Mouse (Mus musculus) CH12.LX (cell line): ENCODE data around the gene Sf3a1. TPM values are rescaled to one million over a fixed set of nuclear protein-coding genes. Genes with fewer than 3 reads are reported as not detected.

Experiments used
- DNase-seq: peaks from one replicate; pipeline ENCODE4 v3.0.0-alpha.2; 2013; ENCODE audit errors: extremely low read depth
- H3K27ac ChIP-seq: 2 replicates; pipeline ENCODE4 v1.5.1; 2012; ENCODE audit warnings: low read depth, mild to moderate bottlenecking, control low read depth, moderate library complexity; ENCODE audit not compliant: insufficient read depth
- H3K27me3 ChIP-seq: replicated peaks from 2 replicates; pipeline ENCODE3; 2012; ENCODE audit warnings: inconsistent platforms
- H3K36me3 ChIP-seq, 2 experiments: replicated peaks in 1 of 2; 2 replicates each; pipeline versions ENCODE3 to v1.6.1; 2012; ENCODE audit warnings: inconsistent platforms in 1 of 2, low read length in 1 of 2, mild to moderate bottlenecking in 1 of 2, mixed read lengths in 1 of 2, moderate library complexity in 1 of 2; ENCODE audit not compliant: control insufficient read depth in 1 of 2, insufficient read depth in 1 of 2
- H3K4me1 ChIP-seq, 2 experiments: 2 replicates each; pipeline ENCODE4 v1.6.1; 2012; ENCODE audit warnings: inconsistent platforms in 1 of 2, moderate library complexity in 1 of 2; ENCODE audit not compliant: insufficient read depth in 2 of 2, control insufficient read depth in 1 of 2
- H3K4me2 ChIP-seq: 2 replicates; pipeline ENCODE4 v1.6.1; 2012; ENCODE audit warnings: low read depth, mild to moderate bottlenecking, control low read depth; ENCODE audit not compliant: poor library complexity, insufficient read depth, severe bottlenecking
- H3K4me3 ChIP-seq, 3 experiments: fragments of 150-350 bp in 1 of 3; sonication (generic) in 1 of 3; replicated peaks in 1 of 3; 2 replicates each; pipeline versions ENCODE3 to v1.5.1; 2011 to 2012; ENCODE audit warnings: low read depth in 2 of 3, low read length in 2 of 3, mild to moderate bottlenecking in 2 of 3, moderate library complexity in 2 of 3, control low read depth in 1 of 3, improper control_type of control experiment in 1 of 3, inconsistent platforms in 1 of 3, mixed read lengths in 1 of 3; ENCODE audit not compliant: poor library complexity in 1 of 3
- H3K79me2 ChIP-seq: replicated peaks from 2 replicates; pipeline ENCODE4 v1.6.1; 2012; ENCODE audit warnings: mild to moderate bottlenecking, moderate library complexity; ENCODE audit not compliant: control insufficient read depth, poor library complexity, insufficient read depth, severe bottlenecking; ENCODE audit errors: extremely low read depth
- H3K9ac ChIP-seq: 2 replicates; pipeline ENCODE4 v1.6.1; 2012; ENCODE audit warnings: low read depth, mild to moderate bottlenecking, control low read depth, moderate library complexity; ENCODE audit not compliant: insufficient read depth
- H3K9me3 ChIP-seq: replicated peaks from 2 replicates; pipeline ENCODE3; 2012; ENCODE audit warnings: low read length, inconsistent platforms, mixed read lengths
- ETS1 ChIP-seq: conservative IDR thresholded peaks from 2 replicates; pipeline ENCODE4 v1.6.1; 2012; ENCODE audit warnings: low read depth, mild to moderate bottlenecking, inconsistent platforms, low read length, improper control_type of control experiment, moderate library complexity
- HCFC1 ChIP-seq: IDR thresholded peaks from 2 replicates; pipeline ENCODE4 v1.6.1; 2012; ENCODE audit warnings: low read depth, mild to moderate bottlenecking, inconsistent platforms, low read length, improper control_type of control experiment
- JUND ChIP-seq: conservative IDR thresholded peaks from 2 replicates; pipeline ENCODE4 v1.6.1; 2011; ENCODE audit warnings: low read depth, low read length, improper control_type of control experiment
- MAFK ChIP-seq: IDR thresholded peaks from 2 replicates; pipeline ENCODE4 v1.6.1; 2011; ENCODE audit warnings: low read length, improper control_type of control experiment; ENCODE audit not compliant: insufficient replicate concordance
- MAZ ChIP-seq: IDR thresholded peaks from 2 replicates; pipeline ENCODE4 v1.6.1; 2012; ENCODE audit warnings: low read depth, mild to moderate bottlenecking, inconsistent platforms, low read length, improper control_type of control experiment, moderate library complexity
- NELFE ChIP-seq: IDR thresholded peaks from 2 replicates; pipeline ENCODE4 v1.6.1; 2011; ENCODE audit warnings: low read depth, low read length, improper control_type of control experiment
- POLR2A ChIP-seq: IDR thresholded peaks from 2 replicates; pipeline ENCODE4 v1.6.1; 2011; ENCODE audit warnings: low read depth, mild to moderate bottlenecking, improper control_type of control experiment, low read length
- RCOR1 ChIP-seq: conservative IDR thresholded peaks from 2 replicates; pipeline ENCODE4 v1.6.1; 2012; ENCODE audit warnings: low read depth, mild to moderate bottlenecking, inconsistent platforms, low read length, improper control_type of control experiment
- SIN3A ChIP-seq: IDR thresholded peaks from 2 replicates; pipeline ENCODE4 v1.6.1; 2012; ENCODE audit warnings: low read length, improper control_type of control experiment, inconsistent platforms
- TBP ChIP-seq: conservative IDR thresholded peaks from 2 replicates; pipeline ENCODE4 v1.6.1; 2011; ENCODE audit warnings: low read depth, low read length, improper control_type of control experiment
- USF1 ChIP-seq: IDR thresholded peaks from 2 replicates; pipeline ENCODE4 v1.6.1; 2014; ENCODE audit warnings: low read depth, mild to moderate bottlenecking, inconsistent platforms, low read length, improper control_type of control experiment
- USF2 ChIP-seq: conservative IDR thresholded peaks from 2 replicates; pipeline ENCODE4 v1.6.1; 2011; ENCODE audit warnings: low read depth, low read length, improper control_type of control experiment
- ZKSCAN1 ChIP-seq: IDR thresholded peaks from 2 replicates; pipeline ENCODE4 v1.6.1; 2012; ENCODE audit warnings: low read depth, inconsistent platforms, low read length, improper control_type of control experiment, borderline replicate concordance
- dilution Hi-C: fragments of 300-500 bp; cut with MboI; formaldehyde crosslinking; loops from 2 replicates; pipeline ENCODE4 v1.14.3; 2020; ENCODE audit warnings: low sequenced_read_pairs; ENCODE audit not compliant: extremely low pct_unique_long_range_greater_than_20kb, extremely low pct_ligation_motif_present
- in situ Hi-C: fragments of 300-500 bp; cut with MboI; formaldehyde crosslinking; loops from 3 replicates; pipeline ENCODE4 v1.14.3; 2019; ENCODE audit warnings: low sequenced_read_pairs, low pct_ligation_motif_present, low pct_unique_long_range_greater_than_20kb, mixed read lengths
- polyA plus RNA-seq: library from polyadenylated mRNA; unstranded; fragments of >175 nt; gene quantifications from 2 replicates; pipeline ENCODE4 v1.2.1, GENCODE M21; 2012; ENCODE audit warnings: low read depth; ENCODE audit not compliant: insufficient read length
- total RNA-seq, 2 experiments: library from RNA; depleted of rRNA; stranded (reverse); fragments of 300-350 nt in 1 of 2; fragments of >200 nt in 1 of 2; gene quantifications; 2 replicates each; pipeline ENCODE4 v1.2.3; 2012 to 2014

Sf3a1 gene
- total and polyA plus RNA-seq, 3 experiments = 29.5 to 97.6 (median 46.5) TPM

GRCm38 (mm10) chr11:4141505-4141904 is 18.6 kb upstream of the Sf3a1 start:
- dilution Hi-C loops = no loop called here
- in situ Hi-C loops = no loop called here

GRCm38 (mm10) chr11:4142352-4142751 is 17.8 kb upstream of the Sf3a1 start:
- H3K9ac ChIP-seq = no peak overlapping the region
- peaks cover 5% of the 10 kb centered on the region; the same call in 1 of the 2 replicates for H3K79me2 ChIP-seq
- no peak overlapping the region for H3K4me2 ChIP-seq
- no peak overlapping the region for H3K4me3 ChIP-seq
- in situ Hi-C loops (no loop called here), dilution Hi-C loops (no loop called here)
- no peak for DNase-seq
- H3K4me1 ChIP-seq = peaks cover 21 to 39% of the 10 kb centered on the region in 2 experiments
- peaks cover 41 to 77% of the 10 kb centered on the region in 2 experiments for H3K36me3 ChIP-seq
- H3K9me3 ChIP-seq = no peaks in the 10 kb centered on the region
- TF ChIP-seq MAFK (peak; percentile 90), POLR2A (no peak)
- no peak overlapping the region for H3K27ac ChIP-seq
- no peaks in the 10 kb centered on the region for H3K27me3 ChIP-seq

More at GRCm38 (mm10) chr11:4141505-4141904, 18.6 kb upstream of the Sf3a1 start:
- no peak for TF ChIP-seq ETS1
- TF ChIP-seq ZKSCAN1 = no peak
- no peak for TF ChIP-seq NELFE
- TF ChIP-seq HCFC1 = no peak
- TF ChIP-seq JUND = no peak
- TF ChIP-seq TBP = no peak
- TF ChIP-seq SIN3A = no peak
- TF ChIP-seq MAZ = no peak
- no peak for TF ChIP-seq POLR2A
- TF ChIP-seq USF1 = no peak
- TF ChIP-seq RCOR1 = no peak
- no peak for TF ChIP-seq USF2
- Histone ChIP-seq H3K4me2 (no peak overlapping the region), H3K27ac (no peak overlapping the region), H3K36me3 (peaks cover 44 to 79% of the 10 kb centered on the region in 2 experiments), H3K4me3 (no peak overlapping the region), H3K27me3 (no peaks in the 10 kb centered on the region), H3K9ac (no peak overlapping the region), H3K9me3 (no peaks in the 10 kb centered on the region), H3K79me2 (peaks cover 11% of the 10 kb centered on the region), H3K4me1 (peaks cover 29 to 47% of the 10 kb centered on the region in 2 experiments)
- DNase-seq = no peak
